Mouse (Mus musculus) embryonic facial prominence, embryonic 15.5 days (tissue): ENCODE measurements around the gene Cavin1. TPM values are rescaled to one million over a fixed set of nuclear protein-coding genes. Genes with fewer than 3 reads are reported as not detected.
"Not testable (repeated sequence)": the region's sequence is repeated elsewhere in the genome, so short reads cannot be mapped to it uniquely, and the experiment has no call there.

Source experiments
- ATAC-seq: fragments of 200-750 bp; cut with Nextera tagmentation; 2 replicates; pipeline ENCODE4 v1.8.0; 2017; ENCODE audit warnings: low read depth, moderate TSS enrichment; ENCODE audit not compliant: insufficient number of reproducible peaks, low FRiP score, low TSS enrichment
- H3K27ac ChIP-seq: fragments of 300-500 bp; sonication (generic); replicated peaks from 2 replicates; pipeline ENCODE4 v1.5.1; 2015; ENCODE audit warnings: mild to moderate bottlenecking, inconsistent platforms
- H3K27me3 ChIP-seq: fragments of 300-500 bp; sonication (generic); 2 replicates; pipeline ENCODE4 v1.6.1; 2015; ENCODE audit warnings: inconsistent platforms
- H3K36me3 ChIP-seq: fragments of 300-500 bp; sonication (generic); 2 replicates; pipeline ENCODE4 v1.6.1; 2015; ENCODE audit warnings: mild to moderate bottlenecking, inconsistent platforms
- H3K4me1 ChIP-seq: fragments of 300-500 bp; sonication (generic); 2 replicates; pipeline ENCODE4 v1.6.1; 2015; ENCODE audit warnings: inconsistent platforms
- H3K4me2 ChIP-seq: fragments of 300-500 bp; sonication (generic); replicated peaks from 2 replicates; pipeline ENCODE4 v1.6.1; 2015; ENCODE audit warnings: mild to moderate bottlenecking, inconsistent platforms
- H3K4me3 ChIP-seq: fragments of 300-500 bp; sonication (generic); replicated peaks from 2 replicates; pipeline ENCODE4 v1.5.1; 2015; ENCODE audit warnings: mild to moderate bottlenecking, inconsistent platforms
- H3K9ac ChIP-seq: fragments of 300-500 bp; sonication (generic); 2 replicates; pipeline ENCODE4 v1.6.1; 2015; ENCODE audit warnings: inconsistent platforms
- H3K9me3 ChIP-seq: fragments of 300-500 bp; sonication (generic); replicated peaks from 2 replicates; pipeline ENCODE4 v1.6.1; 2016; ENCODE audit warnings: inconsistent platforms
- WGBS: fragments of 180-500 bp; shearing (Covaris S2); methylation state at CpG from one replicate; pipeline ENCODE4 v1.1.7; 2015; 5-methylcytosine and 5-hydroxymethylcytosine counted together
- polyA plus RNA-seq: library from polyadenylated mRNA; unstranded; fragments of >200 nt; fragmentation: Nextera tagmentation; extraction: Ambion mirVana; gene quantifications from 2 replicates; pipeline ENCODE4 v1.2.1, GENCODE M21; 2015

Cavin1 gene
- polyA plus RNA-seq: 330 and 343 TPM in 2 replicates

DNA sequence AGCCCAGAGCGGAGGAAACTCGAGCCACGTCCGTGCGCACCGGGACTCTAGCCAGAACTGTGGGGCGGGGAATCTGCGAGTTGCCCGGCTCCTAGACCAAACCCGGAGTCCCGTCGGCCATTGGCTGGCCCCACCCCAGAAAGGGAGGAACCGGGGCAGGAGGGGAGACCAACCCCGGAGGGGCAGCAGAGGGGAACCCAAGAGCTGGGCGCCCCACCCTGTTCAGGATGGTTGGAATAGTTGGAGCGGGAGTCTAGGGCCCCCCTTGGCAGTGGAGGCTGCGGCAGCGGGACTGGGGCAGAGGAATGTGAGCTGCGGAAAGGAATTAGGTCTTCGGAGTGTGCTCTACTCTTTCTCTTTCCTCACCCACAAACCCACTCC lies at the start of gene Cavin1:
Gene Cavin1, minus strand, starts transcription at position 331 of the 381 bp plus-strand sequence.
- ATAC-seq: peak; percentile 94
- Histone ChIP-seq H3K9ac (peak within 1 kb of the TSS; percentile 78), H3K9me3 (no peaks in the 10 kb centered on the region), H3K27ac (peak within 1 kb of the TSS; percentile 95), H3K4me3 (peak within 1 kb of the TSS; percentile 88), H3K4me1 (peaks cover 60% of the 10 kb centered on the region), H3K27me3 (peaks cover 5% of the 10 kb centered on the region; the same call in 1 of the 2 replicates), H3K36me3 (no peaks in the 10 kb centered on the region), H3K4me2 (peak within 1 kb of the TSS; percentile 70)
- 0% methylated on average over 20 of the region's 20 CpGs for WGBS

GRCm38 (mm10) chr11:101011641-101012040 lies 41.0 kb upstream of the Cavin1 start:
- H3K4me3 ChIP-seq: no peak overlapping the region
- H3K9me3 ChIP-seq: no peaks in the 10 kb centered on the region
- 0 out of 2 replicates have a peak, but pooled peaks cover 4% of the 10 kb centered on the region for H3K27me3 ChIP-seq
- no peak for ATAC-seq
- WGBS: 79% methylated on average over 6 of the region's 6 CpGs
- H3K4me2 ChIP-seq: no peak overlapping the region
- peaks cover 16% of the 10 kb centered on the region for H3K4me1 ChIP-seq
- no peak overlapping the region for H3K9ac ChIP-seq
- 0 out of 2 replicates have a peak, but pooled peaks cover 11% of the 10 kb centered on the region for H3K36me3 ChIP-seq
- H3K27ac ChIP-seq: no peak overlapping the region

- no peak for ATAC-seq
- 7% methylated on average over 29 of the region's 29 CpGs for WGBS
- Histone ChIP-seq H3K27me3 (0 out of 2 replicates have a peak, but pooled peaks cover 7% of the 10 kb centered on the region), H3K36me3 (0 out of 2 replicates have a peak, but pooled peaks cover 10% of the 10 kb centered on the region), H3K4me3 (peak overlapping the region; percentile 75), H3K9ac (peak overlapping the region; percentile 60), H3K4me2 (peak overlapping the region; percentile 61), H3K27ac (peak overlapping the region; percentile 85), H3K9me3 (no peaks in the 10 kb centered on the region), H3K4me1 (peaks cover 16% of the 10 kb centered on the region)
Measured at GRCm38 (mm10) chr11:101009888-101010784, 39.4 kb upstream of the Cavin1 start.

- H3K9me3 ChIP-seq: no peaks in the 10 kb centered on the region
- H3K27ac ChIP-seq: peak within 1 kb of the TSS; percentile 85
- H3K36me3 ChIP-seq: 0 out of 2 replicates have a peak, but pooled peaks cover 6% of the 10 kb centered on the region
- ATAC-seq: peak; percentile 100
- peaks cover 16% of the 10 kb centered on the region for H3K4me1 ChIP-seq
- H3K4me2 ChIP-seq: peak within 1 kb of the TSS; percentile 61
- peak within 1 kb of the TSS; percentile 60 for H3K9ac ChIP-seq
- WGBS: under 1% methylated on average over 44 of the region's 44 CpGs
- 0 out of 2 replicates have a peak, but pooled peaks cover 7% of the 10 kb centered on the region for H3K27me3 ChIP-seq
- H3K4me3 ChIP-seq: peak within 1 kb of the TSS; percentile 75
Measured at GRCm38 (mm10) chr11:101009046-101009887, 38.6 kb upstream of the Cavin1 start, which contains the start of gene Atp6v0a1. Gene Atp6v0a1, plus strand, starts transcription at chr11:101009452.

GRCm38 (mm10) chr11:101008206-101009045 lies 37.7 kb upstream of the Cavin1 start:
- Histone ChIP-seq H3K4me2 (peak overlapping the region; percentile 61), H3K4me1 (peaks cover 16% of the 10 kb centered on the region), H3K9ac (no peak overlapping the region), H3K27ac (peak overlapping the region; percentile 85), H3K9me3 (no peaks in the 10 kb centered on the region), H3K27me3 (0 out of 2 replicates have a peak, but pooled peaks cover 7% of the 10 kb centered on the region), H3K36me3 (0 out of 2 replicates have a peak, but pooled peaks cover 3% of the 10 kb centered on the region), H3K4me3 (peak overlapping the region; percentile 75)
- 46% methylated on average over 14 of the region's 14 CpGs for WGBS
- no peak for ATAC-seq

GRCm38 (mm10) chr11:101003025-101003685 lies 32.5 kb upstream of the Cavin1 start:
- ATAC-seq: no peak
- H3K9ac ChIP-seq: no peak overlapping the region

DNA sequence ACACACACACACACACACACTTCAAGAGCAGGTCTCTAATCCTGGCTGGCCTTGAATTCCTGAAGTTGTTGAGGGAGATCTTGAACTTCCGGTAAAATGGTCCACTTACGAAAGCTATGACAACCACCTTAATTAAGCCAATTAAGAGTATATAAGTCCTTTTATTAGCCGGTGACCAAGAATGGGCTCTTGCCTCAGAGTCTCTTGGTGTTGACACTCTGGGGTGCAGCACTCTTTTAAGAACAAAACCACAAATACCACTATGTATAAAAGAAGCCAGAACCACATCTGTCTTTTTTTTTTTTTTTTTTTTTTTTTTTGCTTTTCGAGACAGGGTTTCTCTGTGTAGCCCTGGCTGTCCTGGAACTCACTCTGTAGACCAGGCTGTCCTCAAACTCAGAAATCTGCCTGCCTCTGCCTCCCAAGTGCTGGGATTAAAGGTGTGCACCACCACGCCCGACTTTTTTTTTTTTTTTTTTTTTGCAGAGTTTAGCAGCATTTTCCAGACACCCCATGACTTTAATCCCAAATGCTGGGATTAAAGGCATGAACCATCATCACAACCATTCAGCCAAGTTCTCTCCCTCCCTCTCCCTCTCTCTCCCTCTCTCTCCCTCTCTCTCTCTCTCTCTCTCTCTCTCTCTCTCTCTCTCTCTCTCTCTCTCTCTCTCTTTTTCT lies 31.3 kb upstream of the Cavin1 start:
- ATAC-seq, H3K4me3 ChIP-seq, H3K27ac ChIP-seq, H3K4me1 ChIP-seq, H3K36me3 ChIP-seq, H3K27me3 ChIP-seq, H3K4me2 ChIP-seq, H3K9ac ChIP-seq, H3K9me3 ChIP-seq: not testable (repeated sequence)
- 57% methylated on average over 6 of the region's 6 CpGs for WGBS

More at GRCm38 (mm10) chr11:101003025-101003685, 32.5 kb upstream of the Cavin1 start:
- H3K36me3 ChIP-seq: no peaks in the 10 kb centered on the region
- 0 out of 2 replicates have a peak, but pooled peaks cover 7% of the 10 kb centered on the region for H3K27me3 ChIP-seq
- H3K27ac ChIP-seq: no peak overlapping the region
- H3K4me1 ChIP-seq: no peaks in the 10 kb centered on the region
- H3K9me3 ChIP-seq: no peaks in the 10 kb centered on the region
- 38% methylated on average over 3 of the region's 3 CpGs for whole genome bisulfite sequencing
- no peak overlapping the region for H3K4me3 ChIP-seq
- H3K4me2 ChIP-seq: no peak overlapping the region

- no peak overlapping the region for H3K9ac ChIP-seq
- no peaks in the 10 kb centered on the region for H3K27me3 ChIP-seq
- H3K4me2 ChIP-seq: no peak overlapping the region
- H3K27ac ChIP-seq: no peak overlapping the region
- no peaks in the 10 kb centered on the region for H3K4me1 ChIP-seq
- ATAC-seq: no peak
- 57% methylated on average over 3 of the region's 3 CpGs for WGBS
- no peaks in the 10 kb centered on the region for H3K36me3 ChIP-seq
- H3K9me3 ChIP-seq: no peaks in the 10 kb centered on the region
- no peak overlapping the region for H3K4me3 ChIP-seq
Measured at GRCm38 (mm10) chr11:100999254-100999653, 28.6 kb upstream of the Cavin1 start.

DNA sequence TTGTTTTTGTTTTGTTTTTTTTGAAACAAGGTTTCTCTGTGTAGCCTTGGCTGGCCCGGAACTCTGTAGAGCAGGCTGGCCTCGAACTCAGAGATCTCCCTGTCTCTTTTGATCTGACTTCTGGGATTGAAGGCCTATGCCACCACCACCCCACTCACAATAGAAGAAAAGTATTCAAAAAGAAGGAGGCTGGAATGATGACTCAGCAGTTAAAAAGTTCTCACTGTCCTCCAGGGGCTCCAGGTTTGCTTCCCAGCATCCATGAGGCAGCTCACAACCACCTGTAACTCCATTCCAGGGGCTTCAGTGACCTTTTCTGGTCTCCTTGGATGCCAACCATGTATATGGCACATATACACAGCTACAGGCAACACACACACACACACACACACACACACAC lies 28.1 kb upstream of the Cavin1 start:
- ATAC-seq: no peak
- H3K27ac ChIP-seq: no peak overlapping the region
- H3K27me3 ChIP-seq: no peaks in the 10 kb centered on the region
- no peak overlapping the region for H3K9ac ChIP-seq
- no peak overlapping the region for H3K4me2 ChIP-seq
- H3K9me3 ChIP-seq: no peaks in the 10 kb centered on the region
- no peaks in the 10 kb centered on the region for H3K4me1 ChIP-seq
- no peaks in the 10 kb centered on the region for H3K36me3 ChIP-seq
- WGBS: 91% methylated on average over 2 of the region's 2 CpGs
- H3K4me3 ChIP-seq: no peak overlapping the region
